Mouse (Mus musculus) E14TG2a.4 (cell line): Measurements from ENCODE around the gene Emc1.

Experiments used
- CTCF ChIP-seq: conservative IDR thresholded peaks from 2 replicates; pipeline ENCODE4 v1.5.1; 2014; ENCODE audit warnings: low read length
- POU5F1 ChIP-seq: IDR thresholded peaks from 2 replicates; pipeline ENCODE4 v1.6.1; 2014; ENCODE audit warnings: low read length, borderline replicate concordance

- TF ChIP-seq CTCF (no peak), POU5F1 (no peak)
Measured at GRCm38 (mm10) chr4:139334631-139335295, 17.6 kb upstream of the Emc1 start.
